Mouse (Mus musculus) heart, embryonic 15.5 days (tissue): ENCODE data around the gene Taf12. TPM values are rescaled to one million over a fixed set of nuclear protein-coding genes. Genes with fewer than 3 reads are reported as not detected.

Experiments
- ATAC-seq: fragments of 200-750 bp; cut with Nextera tagmentation; replicated peaks from 2 replicates; pipeline ENCODE4 v1.8.0; 2017; ENCODE audit warnings: low read depth, moderate TSS enrichment; ENCODE audit not compliant: insufficient number of reproducible peaks, insufficient read depth, low FRiP score
- H3K27ac ChIP-seq: fragments of 300-500 bp; sonication (generic); 2 replicates; pipeline ENCODE4 v1.5.1; 2015; ENCODE audit warnings: mild to moderate bottlenecking, inconsistent platforms
- H3K27me3 ChIP-seq: fragments of 300-500 bp; sonication (generic); 2 replicates; pipeline ENCODE4 v1.6.1; 2015; ENCODE audit warnings: inconsistent platforms
- H3K36me3 ChIP-seq: fragments of 300-500 bp; sonication (generic); 2 replicates; pipeline ENCODE4 v1.6.1; 2015; ENCODE audit warnings: mild to moderate bottlenecking, inconsistent platforms
- H3K4me1 ChIP-seq: fragments of 300-500 bp; sonication (generic); replicated peaks from 2 replicates; pipeline ENCODE4 v1.6.1; 2015; ENCODE audit warnings: inconsistent platforms
- H3K4me2 ChIP-seq: fragments of 300-500 bp; sonication (generic); 2 replicates; pipeline ENCODE4 v1.6.1; 2015; ENCODE audit warnings: inconsistent platforms, mild to moderate bottlenecking, moderate library complexity
- H3K4me3 ChIP-seq: fragments of 300-500 bp; sonication (generic); 2 replicates; pipeline ENCODE4 v1.5.1; 2015; ENCODE audit warnings: mild to moderate bottlenecking, inconsistent platforms
- H3K9ac ChIP-seq: fragments of 300-500 bp; sonication (generic); 2 replicates; pipeline ENCODE4 v1.6.1; 2015; ENCODE audit warnings: mild to moderate bottlenecking, inconsistent platforms
- H3K9me3 ChIP-seq: fragments of 300-500 bp; sonication (generic); replicated peaks from 2 replicates; pipeline ENCODE4 v1.6.1; 2016; ENCODE audit warnings: inconsistent platforms
- WGBS: fragments of 180-500 bp; shearing (Covaris S2); methylation state at CpG from one replicate; pipeline ENCODE4 v1.1.7; 2015; ENCODE audit warnings: mixed read lengths; 5-methylcytosine and 5-hydroxymethylcytosine counted together
- polyA plus RNA-seq: library from polyadenylated mRNA; unstranded; fragments of >200 nt; fragmentation: Nextera tagmentation; extraction: Ambion mirVana; gene quantifications from 2 replicates; pipeline ENCODE4 v1.2.1, GENCODE M21; 2015

Gene Taf12
- polyA plus RNA-seq, 1 experiment from 2014 or later, result 33.7 TPM

GRCm38 (mm10) chr4:132256384-132256783, 17.8 kb upstream of the Taf12 start:
- ATAC-seq, result no peak
- Histone ChIP-seq H3K27me3 (no peaks in the 10 kb centered on the region), H3K4me2 (no peak overlapping the region), H3K4me3 (no peak overlapping the region), H3K36me3 (peaks cover 6% of the 10 kb centered on the region), H3K9me3 (no peaks in the 10 kb centered on the region), H3K9ac (0 out of 2 replicates have a peak overlapping the region, but pooled peaks have one; percentile 1), H3K4me1 (peaks cover 28% of the 10 kb centered on the region), H3K27ac (peak overlapping the region; percentile 17; the same call in 1 of the 2 replicates)
- 74% methylated on average over 3 of the region's 3 CpGs for WGBS

GRCm38 (mm10) chr4:132259248-132259647, 14.9 kb upstream of the Taf12 start:
- H3K4me1 ChIP-seq, result peaks cover 20% of the 10 kb centered on the region
- peak overlapping the region; percentile 79 for H3K4me2 ChIP-seq
- ATAC-seq, result no peak
- no peaks in the 10 kb centered on the region for H3K9me3 ChIP-seq
- H3K36me3 ChIP-seq, result no peaks in the 10 kb centered on the region
- H3K27ac ChIP-seq, result peak overlapping the region; percentile 97
- no peaks in the 10 kb centered on the region for H3K27me3 ChIP-seq
- H3K9ac ChIP-seq, result peak overlapping the region; percentile 96; the same call in 1 of the 2 replicates
- peak overlapping the region; percentile 82 for H3K4me3 ChIP-seq
- 45% methylated on average over 4 of the region's 4 CpGs for WGBS

- Histone ChIP-seq H3K9me3 (no peaks in the 10 kb centered on the region), H3K27me3 (no peaks in the 10 kb centered on the region), H3K27ac (peak overlapping the region; percentile 97), H3K36me3 (no peaks in the 10 kb centered on the region), H3K9ac (peak overlapping the region; percentile 96), H3K4me1 (peaks cover 17% of the 10 kb centered on the region), H3K4me3 (peak overlapping the region; percentile 82), H3K4me2 (peak overlapping the region; percentile 79)
- WGBS, result 1% methylated on average over 46 of the region's 64 CpGs
- peak; percentile 85 for ATAC-seq
Measured at GRCm38 (mm10) chr4:132260404-132261379, 13.5 kb upstream of the Taf12 start.

- 12% methylated on average over 42 of the region's 49 CpGs for WGBS
- ATAC-seq, result peak; percentile 86
Measured at GRCm38 (mm10) chr4:132261514-132262357, 12.4 kb upstream of the Taf12 start, which contains the start of gene Gmeb1. Gene Gmeb1 (minus strand): TSS chr4:132261602.

GRCm38 (mm10) chr4:132262358-132262616, 11.9 kb upstream of the Taf12 start:
- H3K27ac ChIP-seq, result no peak overlapping the region
- ATAC-seq, result no peak
- 81% methylated on average over 5 of the region's 5 CpGs for WGBS
- peak overlapping the region; percentile 79 for H3K4me2 ChIP-seq
- peak overlapping the region; percentile 82; the same call in 1 of the 2 replicates for H3K4me3 ChIP-seq
- no peaks in the 10 kb centered on the region for H3K36me3 ChIP-seq
- H3K9me3 ChIP-seq, result no peaks in the 10 kb centered on the region
- H3K9ac ChIP-seq, result no peak overlapping the region
- no peaks in the 10 kb centered on the region for H3K27me3 ChIP-seq
- peaks cover 13% of the 10 kb centered on the region for H3K4me1 ChIP-seq

More at GRCm38 (mm10) chr4:132261514-132262357, 12.4 kb upstream of the Taf12 start, which contains the start of gene Gmeb1:
- H3K4me3 ChIP-seq, result peak within 1 kb of the TSS; percentile 82
- peaks cover 13% of the 10 kb centered on the region for H3K4me1 ChIP-seq
- H3K9ac ChIP-seq, result peak within 1 kb of the TSS; percentile 96
- no peaks in the 10 kb centered on the region for H3K27me3 ChIP-seq
- peak within 1 kb of the TSS; percentile 97 for H3K27ac ChIP-seq
- H3K9me3 ChIP-seq, result no peaks in the 10 kb centered on the region
- no peaks in the 10 kb centered on the region for H3K36me3 ChIP-seq
- peak within 1 kb of the TSS; percentile 79 for H3K4me2 ChIP-seq

- no peak for ATAC-seq
- Histone ChIP-seq H3K36me3 (no peaks in the 10 kb centered on the region), H3K27ac (no peak overlapping the region), H3K4me1 (peaks cover 13% of the 10 kb centered on the region), H3K4me2 (no peak overlapping the region), H3K4me3 (no peak overlapping the region), H3K27me3 (no peaks in the 10 kb centered on the region), H3K9ac (no peak overlapping the region), H3K9me3 (no peaks in the 10 kb centered on the region)
- WGBS, result 91% methylated on average over 7 of the region's 7 CpGs
Measured at GRCm38 (mm10) chr4:132263313-132263712, 10.9 kb upstream of the Taf12 start.

- 71% methylated on average over 3 of the region's 3 CpGs for WGBS
- no peak overlapping the region for H3K27ac ChIP-seq
- no peaks in the 10 kb centered on the region for H3K36me3 ChIP-seq
- H3K4me1 ChIP-seq, result peaks cover 4% of the 10 kb centered on the region; the same call in 1 of the 2 replicates
- no peak for ATAC-seq
- H3K4me3 ChIP-seq, result no peak overlapping the region
- H3K9ac ChIP-seq, result no peak overlapping the region
- no peak overlapping the region for H3K4me2 ChIP-seq
- H3K9me3 ChIP-seq, result no peaks in the 10 kb centered on the region
- H3K27me3 ChIP-seq, result no peaks in the 10 kb centered on the region
Measured at GRCm38 (mm10) chr4:132266835-132267349, 7.3 kb upstream of the Taf12 start.

- peak overlapping the region; percentile 4; the same call in 1 of the 2 replicates for H3K4me3 ChIP-seq
- H3K36me3 ChIP-seq, result no peaks in the 10 kb centered on the region
- no peak for ATAC-seq
- no peaks in the 10 kb centered on the region for H3K9me3 ChIP-seq
- no peaks in the 10 kb centered on the region for H3K27me3 ChIP-seq
- peaks cover 13% of the 10 kb centered on the region for H3K4me1 ChIP-seq
- H3K27ac ChIP-seq, result peak overlapping the region; percentile 85
- H3K9ac ChIP-seq, result no peak overlapping the region
- H3K4me2 ChIP-seq, result peak overlapping the region; percentile 72; the same call in 1 of the 2 replicates
- WGBS, result 12% methylated on average over 6 of the region's 6 CpGs
Measured at GRCm38 (mm10) chr4:132268871-132269739, 5.1 kb upstream of the Taf12 start.

GRCm38 (mm10) chr4:132269740-132270560, 4.2 kb upstream of the Taf12 start:
- Histone ChIP-seq H3K4me1 (peaks cover 14% of the 10 kb centered on the region), H3K9ac (peak overlapping the region; percentile 54), H3K9me3 (no peaks in the 10 kb centered on the region), H3K4me2 (peak overlapping the region; percentile 72), H3K4me3 (peak overlapping the region; percentile 47), H3K27me3 (no peaks in the 10 kb centered on the region), H3K27ac (peak overlapping the region; percentile 85), H3K36me3 (no peaks in the 10 kb centered on the region)
- peak; percentile 69 for ATAC-seq
- under 1% methylated on average over 35 of the region's 35 CpGs for WGBS

- no peak for ATAC-seq
- H3K36me3 ChIP-seq, result no peaks in the 10 kb centered on the region
- H3K27me3 ChIP-seq, result no peaks in the 10 kb centered on the region
- H3K4me3 ChIP-seq, result peak overlapping the region; percentile 79
- WGBS, result 43% methylated on average over 2 of the region's 2 CpGs
- no peaks in the 10 kb centered on the region for H3K9me3 ChIP-seq
- H3K27ac ChIP-seq, result no peak overlapping the region
- H3K4me1 ChIP-seq, result peaks cover 23% of the 10 kb centered on the region
- H3K9ac ChIP-seq, result no peak overlapping the region
- peak overlapping the region; percentile 87 for H3K4me2 ChIP-seq
Measured at GRCm38 (mm10) chr4:132273166-132273565, 1.0 kb upstream of the Taf12 start.
